Mouse (Mus musculus): Measurements from ENCODE around the gene Lrrc36. TPM values are rescaled to one million over a fixed set of nuclear protein-coding genes. Genes with fewer than 3 reads are reported as not detected.
A peak's percentile ranks its signal among the peaks of the same experiment; 100 is the strongest.

The Lrrc36 gene
- total and polyA plus RNA-seq, 2 experiments from 2014 or later, result 0.23 to 0.56 TPM

DNA sequence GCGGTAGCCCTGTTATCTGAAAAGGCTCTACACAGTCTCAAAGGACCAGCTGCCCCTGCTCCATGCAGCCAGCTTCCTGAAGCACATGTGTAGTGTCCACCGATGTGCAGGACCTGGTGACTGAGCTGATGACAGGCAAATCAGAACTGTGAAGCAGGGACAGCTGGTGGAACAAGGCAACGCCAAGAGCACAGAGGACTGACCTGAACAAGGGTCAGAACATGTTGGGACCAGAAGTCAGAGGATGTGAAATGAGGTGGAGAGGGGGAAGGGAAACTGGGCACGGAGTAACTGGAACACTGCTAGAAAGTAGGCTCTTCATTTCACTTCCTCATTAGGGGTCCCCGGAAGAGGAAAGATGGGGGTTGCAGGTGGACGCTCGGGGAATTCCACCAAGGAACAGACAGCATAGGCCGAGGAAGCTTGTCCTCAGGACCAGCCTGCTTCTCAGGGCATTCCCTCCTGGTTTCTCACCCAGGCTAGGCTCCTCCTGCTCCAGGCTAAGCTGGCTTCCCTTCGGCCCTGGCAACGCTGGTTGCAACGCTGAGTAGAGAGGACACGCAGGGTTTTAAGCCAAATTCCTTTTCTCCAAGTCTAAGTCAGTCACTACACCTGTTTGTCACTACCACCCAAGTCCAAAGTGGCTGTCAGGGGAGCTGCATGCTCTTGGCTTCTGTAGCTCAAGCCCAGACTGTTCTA, 20.1 kb upstream of the Lrrc36 start:
- Histone ChIP-seq H3K9ac (replicated peaks; ENCODE audit: low read depth, low read length) (no peak overlapping the region), H3K36me3 (replicated peaks; ENCODE audit: control insufficient read depth, insufficient read depth, low read length) (no peaks in the 10 kb centered on the region), H3K4me1 (ENCODE audit: control insufficient read depth, insufficient read depth) (peaks cover 2% of the 10 kb centered on the region; the same call in 1 of the 2 replicates), H3K9me3 (replicated peaks; ENCODE audit: control insufficient read depth, low read length) (no peaks in the 10 kb centered on the region), H3K4me2 (ENCODE audit: low read depth, low read length) (no peak overlapping the region), H3K27ac (ENCODE audit: low read depth) (no peak overlapping the region), H3K4me3 (ENCODE audit: low read depth, low read length) (no peak overlapping the region), H3K27me3 (ENCODE audit: control insufficient read depth, insufficient read depth, low read length) (peaks cover 20% of the 10 kb centered on the region)
- 58% methylated on average over 12 of the region's 12 CpGs for WGBS
- ATAC-seq (ENCODE audit: insufficient read depth, low read depth) (peak; percentile 94), DNase-seq (ENCODE audit: low spot score) (peak; percentile 59)
- TF ChIP-seq EP300 (IDR thresholded peaks at IDR 0.05; ENCODE audit: low read depth), result peak; percentile 70; the same call in 1 of the 2 replicates
- no peak for TF ChIP-seq CTCF (IDR thresholded peaks at IDR 0.05; ENCODE audit: low read depth)

DNA sequence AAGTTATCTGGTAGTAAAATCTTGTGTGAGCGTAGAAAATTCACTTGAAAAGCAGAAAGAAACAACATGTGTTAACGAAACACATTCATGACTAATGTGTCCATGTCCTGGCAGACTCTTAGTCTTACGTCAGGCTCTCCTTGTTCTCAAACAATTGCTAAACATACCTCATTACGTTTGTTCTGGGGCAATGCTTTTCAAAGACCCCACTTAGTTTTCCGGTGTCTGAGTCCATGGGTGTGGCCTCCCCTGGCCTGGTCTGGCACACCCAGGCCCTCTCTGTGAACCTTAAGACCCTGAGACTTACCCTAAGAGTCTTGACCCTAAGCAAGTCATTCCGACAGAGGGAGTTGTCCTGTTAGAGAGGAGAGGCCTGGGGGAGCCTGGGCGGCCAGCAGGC, 19.5 kb upstream of the Lrrc36 start:
- no peak overlapping the region for H3K9ac ChIP-seq (replicated peaks; ENCODE audit: low read depth, low read length)
- TF ChIP-seq EP300 (IDR thresholded peaks at IDR 0.05; ENCODE audit: low read depth) (no peak), CTCF (IDR thresholded peaks at IDR 0.05; ENCODE audit: low read depth) (no peak)
- H3K4me1 ChIP-seq (ENCODE audit: control insufficient read depth, insufficient read depth), result no peaks in the 10 kb centered on the region
- H3K36me3 ChIP-seq (replicated peaks; ENCODE audit: control insufficient read depth, insufficient read depth, low read length), result no peaks in the 10 kb centered on the region
- no peak overlapping the region for H3K4me2 ChIP-seq (ENCODE audit: low read depth, low read length)
- no peak overlapping the region for H3K27ac ChIP-seq (ENCODE audit: low read depth)
- H3K27me3 ChIP-seq (ENCODE audit: control insufficient read depth, insufficient read depth, low read length), result peaks cover 20% of the 10 kb centered on the region
- no peak for ATAC-seq (ENCODE audit: insufficient read depth, low read depth)
- WGBS, result 82% methylated on average over 7 of the region's 7 CpGs
- no peak for DNase-seq (ENCODE audit: low spot score)
- H3K9me3 ChIP-seq (replicated peaks; ENCODE audit: control insufficient read depth, low read length), result no peaks in the 10 kb centered on the region
- H3K4me3 ChIP-seq (ENCODE audit: low read depth, low read length), result no peak overlapping the region

DNA sequence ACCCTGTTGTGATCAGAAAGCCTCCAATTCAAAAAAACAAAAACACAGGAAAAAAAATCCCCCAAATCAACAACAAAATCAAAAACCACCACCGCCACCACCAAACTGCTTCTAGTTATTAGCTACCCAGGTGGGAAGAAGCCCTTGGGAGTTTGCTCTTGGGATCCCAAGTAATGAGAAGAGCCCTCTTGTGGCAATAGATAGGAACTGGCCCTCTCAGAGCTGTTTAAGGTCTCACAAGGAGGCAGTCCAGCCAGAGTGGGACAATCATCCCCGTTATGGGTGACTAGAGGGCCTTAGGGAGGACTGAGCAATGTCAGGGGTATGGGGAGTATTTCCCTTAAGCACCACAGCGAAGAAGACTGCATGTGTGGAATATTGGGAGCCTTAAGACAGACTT, 15.6 kb upstream of the Lrrc36 start:
- DNase-seq (ENCODE audit: low spot score), result peak; percentile 55
- no peaks in the 10 kb centered on the region for H3K36me3 ChIP-seq (replicated peaks; ENCODE audit: control insufficient read depth, insufficient read depth, low read length)
- H3K4me1 ChIP-seq (ENCODE audit: control insufficient read depth, insufficient read depth), result no peaks in the 10 kb centered on the region
- no peak overlapping the region for H3K4me2 ChIP-seq (ENCODE audit: low read depth, low read length)
- H3K9ac ChIP-seq (replicated peaks; ENCODE audit: low read depth, low read length), result no peak overlapping the region
- peak; percentile 64 for TF ChIP-seq CTCF (IDR thresholded peaks at IDR 0.05; ENCODE audit: low read depth)
- TF ChIP-seq EP300 (IDR thresholded peaks at IDR 0.05; ENCODE audit: low read depth), result no peak
- H3K9me3 ChIP-seq (replicated peaks; ENCODE audit: control insufficient read depth, low read length), result no peaks in the 10 kb centered on the region
- 31% methylated on average over 3 of the region's 3 CpGs for WGBS
- no peak for ATAC-seq (ENCODE audit: insufficient read depth, low read depth)
- no peak overlapping the region for H3K27ac ChIP-seq (ENCODE audit: low read depth)
- H3K27me3 ChIP-seq (ENCODE audit: control insufficient read depth, insufficient read depth, low read length), result 0 out of 2 replicates have a peak, but pooled peaks cover 10% of the 10 kb centered on the region
- no peak overlapping the region for H3K4me3 ChIP-seq (ENCODE audit: low read depth, low read length)

DNA sequence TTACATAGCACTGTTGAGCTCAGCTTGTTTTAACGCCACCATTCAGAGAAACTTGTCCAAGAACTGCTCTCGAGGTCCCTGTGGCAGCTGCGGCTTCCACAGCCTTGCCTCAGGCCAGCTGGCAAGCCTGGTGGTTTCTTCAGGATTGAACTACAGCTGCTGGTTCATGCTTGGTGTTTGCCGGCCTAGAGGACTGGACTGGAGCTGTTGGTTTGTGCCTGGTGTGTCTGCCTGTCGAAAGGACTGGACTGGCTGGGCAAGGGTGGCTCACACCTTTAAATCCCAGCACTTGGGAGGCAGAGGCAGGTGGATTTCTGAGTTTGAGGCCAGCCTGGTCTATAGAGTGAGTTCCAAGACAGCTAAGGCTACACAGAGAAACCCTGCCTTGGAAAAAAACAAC, 13.4 kb upstream of the Lrrc36 start:
- H3K9ac ChIP-seq (replicated peaks; ENCODE audit: low read depth, low read length), result no peak overlapping the region
- H3K36me3 ChIP-seq (replicated peaks; ENCODE audit: control insufficient read depth, insufficient read depth, low read length), result no peaks in the 10 kb centered on the region
- TF ChIP-seq CTCF (IDR thresholded peaks at IDR 0.05; ENCODE audit: low read depth), result no peak
- TF ChIP-seq EP300 (IDR thresholded peaks at IDR 0.05; ENCODE audit: low read depth), result no peak
- no peaks in the 10 kb centered on the region for H3K9me3 ChIP-seq (replicated peaks; ENCODE audit: control insufficient read depth, low read length)
- H3K27ac ChIP-seq (ENCODE audit: low read depth), result no peak overlapping the region
- 0 out of 2 replicates have a peak, but pooled peaks cover 5% of the 10 kb centered on the region for H3K27me3 ChIP-seq (ENCODE audit: control insufficient read depth, insufficient read depth, low read length)
- no peak overlapping the region for H3K4me2 ChIP-seq (ENCODE audit: low read depth, low read length)
- no peaks in the 10 kb centered on the region for H3K4me1 ChIP-seq (ENCODE audit: control insufficient read depth, insufficient read depth)
- DNase-seq (ENCODE audit: low spot score), result no peak
- no peak for ATAC-seq (ENCODE audit: insufficient read depth, low read depth)
- WGBS, result 85% methylated on average over 5 of the region's 5 CpGs
- no peak overlapping the region for H3K4me3 ChIP-seq (ENCODE audit: low read depth, low read length)

DNA sequence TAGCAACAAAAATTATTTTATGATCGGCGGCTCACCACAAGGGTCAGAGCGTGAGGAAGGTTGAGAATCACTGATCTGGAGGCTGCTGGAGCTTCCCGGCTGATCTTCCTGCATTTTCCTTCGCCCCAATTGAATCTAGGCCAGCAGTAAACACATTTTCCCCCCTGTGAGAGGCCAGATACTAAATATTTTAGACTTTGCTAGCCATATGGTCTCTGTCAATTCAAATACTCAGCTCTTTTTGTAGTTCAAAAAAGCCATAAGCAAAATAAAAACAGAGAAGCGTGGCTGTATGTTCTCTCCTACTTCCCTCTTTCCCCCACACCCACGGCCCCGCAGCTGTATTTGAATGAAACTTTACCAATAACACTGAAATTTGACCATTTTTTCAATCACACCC, 9.9 kb upstream of the Lrrc36 start:
- DNase-seq (ENCODE audit: low spot score), result no peak
- TF ChIP-seq CTCF (IDR thresholded peaks at IDR 0.05; ENCODE audit: low read depth) (no peak), EP300 (IDR thresholded peaks at IDR 0.05; ENCODE audit: low read depth) (no peak)
- no peak overlapping the region for H3K4me3 ChIP-seq (ENCODE audit: low read depth, low read length)
- WGBS, result 84% methylated on average over 8 of the region's 8 CpGs
- ATAC-seq (ENCODE audit: insufficient read depth, low read depth), result no peak
- H3K36me3 ChIP-seq (replicated peaks; ENCODE audit: control insufficient read depth, insufficient read depth, low read length), result no peaks in the 10 kb centered on the region
- no peaks in the 10 kb centered on the region for H3K4me1 ChIP-seq (ENCODE audit: control insufficient read depth, insufficient read depth)
- no peak overlapping the region for H3K4me2 ChIP-seq (ENCODE audit: low read depth, low read length)
- H3K9me3 ChIP-seq (replicated peaks; ENCODE audit: control insufficient read depth, low read length), result no peaks in the 10 kb centered on the region
- no peaks in the 10 kb centered on the region for H3K27me3 ChIP-seq (ENCODE audit: control insufficient read depth, insufficient read depth, low read length)
- H3K9ac ChIP-seq (replicated peaks; ENCODE audit: low read depth, low read length), result no peak overlapping the region
- no peak overlapping the region for H3K27ac ChIP-seq (ENCODE audit: low read depth)

DNA sequence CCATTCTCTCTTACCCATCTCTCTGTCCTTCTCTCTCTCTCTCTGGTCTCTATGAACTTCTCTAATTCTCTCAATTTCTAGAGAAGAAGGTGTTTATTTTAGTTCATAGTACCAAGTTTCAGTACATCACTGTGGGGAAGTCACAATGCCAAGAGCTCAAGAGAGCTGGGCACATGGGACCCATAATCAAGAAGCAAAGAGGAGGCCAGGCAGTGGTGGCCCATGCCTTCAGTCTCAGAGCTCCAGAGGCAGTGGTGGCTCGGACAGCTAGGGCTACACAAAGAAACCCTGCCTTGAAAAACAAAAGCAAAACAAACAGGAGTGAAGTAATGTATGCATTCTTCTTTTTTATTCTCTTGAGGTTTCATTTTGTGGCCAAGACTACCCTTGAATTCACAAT, 8.9 kb upstream of the Lrrc36 start:
- H3K4me2 ChIP-seq (ENCODE audit: low read depth, low read length), result no peak overlapping the region
- no peak for TF ChIP-seq EP300 (IDR thresholded peaks at IDR 0.05; ENCODE audit: low read depth)
- TF ChIP-seq CTCF (IDR thresholded peaks at IDR 0.05; ENCODE audit: low read depth), result no peak
- no peaks in the 10 kb centered on the region for H3K4me1 ChIP-seq (ENCODE audit: control insufficient read depth, insufficient read depth)
- H3K27me3 ChIP-seq (ENCODE audit: control insufficient read depth, insufficient read depth, low read length), result no peaks in the 10 kb centered on the region
- ATAC-seq (ENCODE audit: insufficient read depth, low read depth) (no peak), DNase-seq (ENCODE audit: low spot score) (no peak)
- H3K36me3 ChIP-seq (replicated peaks; ENCODE audit: control insufficient read depth, insufficient read depth, low read length), result no peaks in the 10 kb centered on the region
- WGBS, result 83% methylated on average over 1 of the region's 1 CpGs
- H3K9me3 ChIP-seq (replicated peaks; ENCODE audit: control insufficient read depth, low read length), result no peaks in the 10 kb centered on the region
- H3K27ac ChIP-seq (ENCODE audit: low read depth), result no peak overlapping the region
- no peak overlapping the region for H3K9ac ChIP-seq (replicated peaks; ENCODE audit: low read depth, low read length)
- H3K4me3 ChIP-seq (ENCODE audit: low read depth, low read length), result no peak overlapping the region

Measured in heart, postnatal 0 days (tissue).